Mouse (Mus musculus) retina, postnatal 7 days (tissue): Measurements from ENCODE around the gene Bmp7.

Experiments
- DNase-seq: peaks from one replicate; pipeline ENCODE4 v3.0.0-alpha.2; 2012; ENCODE audit warnings: low read depth, low spot score

Bmp7 gene

DNA sequence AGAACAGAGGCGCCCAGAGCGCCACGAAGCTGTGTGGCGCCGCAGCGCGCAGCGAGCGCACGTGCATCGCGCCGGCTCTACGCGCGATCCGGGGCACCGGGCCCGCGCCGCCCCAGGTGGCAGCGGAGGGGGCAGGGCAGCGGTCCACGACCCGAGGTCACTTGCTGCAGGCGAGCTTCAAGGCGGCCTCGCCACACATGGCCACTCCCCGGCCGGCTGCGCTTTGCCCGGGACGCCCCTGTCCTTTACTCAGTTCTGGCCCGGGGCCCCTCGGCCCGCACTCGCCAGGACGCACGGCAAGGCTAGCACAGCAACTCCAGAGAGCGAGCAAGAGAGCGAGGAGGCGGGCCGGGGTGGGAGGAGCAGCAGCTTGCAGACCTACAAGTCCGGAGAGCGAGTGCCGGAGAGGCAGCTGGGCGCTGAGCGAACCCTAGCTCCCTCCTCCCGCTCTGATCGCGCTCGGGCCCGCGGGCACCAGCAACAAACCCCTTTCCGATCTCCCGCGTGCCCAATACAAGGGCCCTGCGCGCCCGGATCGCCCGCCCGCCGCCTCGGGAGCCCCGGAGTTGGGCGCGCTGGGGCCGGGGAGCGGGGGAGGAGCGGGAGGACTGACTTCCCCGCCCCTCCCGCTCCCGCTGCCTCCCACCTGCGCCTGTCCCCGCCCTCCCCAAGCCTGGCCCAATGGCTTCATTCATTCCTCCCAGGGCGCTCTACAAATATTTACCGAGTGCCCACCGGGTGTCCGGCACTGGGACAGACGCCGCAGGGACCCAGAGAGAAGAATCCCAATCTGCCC, at the start of gene Bmp7:
Gene Bmp7 (minus strand): TSS at position 319 of the 796 bp plus-strand sequence.
- no peak for DNase-seq

GRCm38 (mm10) chr2:172982776-172983561, 42.8 kb upstream of the Bmp7 start:
- no peak for DNase-seq

DNA sequence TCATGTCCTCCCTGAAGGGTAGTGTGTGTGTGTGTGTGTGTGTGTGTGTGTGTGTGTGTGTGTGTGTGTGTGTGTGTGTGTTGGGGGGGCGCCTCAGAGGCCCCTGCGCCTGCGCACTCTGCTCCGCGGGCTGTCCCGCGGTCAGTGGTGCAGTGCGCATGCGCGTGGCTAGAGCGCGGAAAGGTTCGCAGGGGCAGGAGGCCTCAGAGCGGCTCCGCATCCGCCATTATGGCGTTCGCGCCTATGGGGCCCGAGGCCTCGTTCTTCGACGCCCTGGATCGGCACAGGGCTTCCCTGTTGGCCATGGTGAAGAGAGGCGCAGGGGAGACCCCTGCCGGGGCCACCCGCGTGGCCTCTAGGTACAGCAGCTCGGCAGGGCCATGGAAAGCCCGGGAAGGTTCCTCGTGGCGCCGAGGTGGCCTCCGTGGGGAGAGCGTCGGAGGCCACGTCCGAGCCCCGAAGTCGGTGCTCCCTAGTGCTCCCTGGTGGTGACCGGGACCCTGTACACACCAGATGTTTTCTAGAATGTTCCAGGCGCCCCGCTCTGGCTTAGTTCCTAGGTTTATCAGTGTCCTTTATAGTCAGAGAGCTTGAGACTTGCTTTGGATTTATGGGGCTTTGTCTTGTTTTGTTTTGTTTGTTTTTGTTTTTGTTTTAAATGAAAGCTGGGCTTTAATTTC, 39.7 kb upstream of the Bmp7 start:
- DNase-seq = no peak

GRCm38 (mm10) chr2:172978131-172978633, 38.1 kb upstream of the Bmp7 start:
- DNase-seq = no peak

DNA sequence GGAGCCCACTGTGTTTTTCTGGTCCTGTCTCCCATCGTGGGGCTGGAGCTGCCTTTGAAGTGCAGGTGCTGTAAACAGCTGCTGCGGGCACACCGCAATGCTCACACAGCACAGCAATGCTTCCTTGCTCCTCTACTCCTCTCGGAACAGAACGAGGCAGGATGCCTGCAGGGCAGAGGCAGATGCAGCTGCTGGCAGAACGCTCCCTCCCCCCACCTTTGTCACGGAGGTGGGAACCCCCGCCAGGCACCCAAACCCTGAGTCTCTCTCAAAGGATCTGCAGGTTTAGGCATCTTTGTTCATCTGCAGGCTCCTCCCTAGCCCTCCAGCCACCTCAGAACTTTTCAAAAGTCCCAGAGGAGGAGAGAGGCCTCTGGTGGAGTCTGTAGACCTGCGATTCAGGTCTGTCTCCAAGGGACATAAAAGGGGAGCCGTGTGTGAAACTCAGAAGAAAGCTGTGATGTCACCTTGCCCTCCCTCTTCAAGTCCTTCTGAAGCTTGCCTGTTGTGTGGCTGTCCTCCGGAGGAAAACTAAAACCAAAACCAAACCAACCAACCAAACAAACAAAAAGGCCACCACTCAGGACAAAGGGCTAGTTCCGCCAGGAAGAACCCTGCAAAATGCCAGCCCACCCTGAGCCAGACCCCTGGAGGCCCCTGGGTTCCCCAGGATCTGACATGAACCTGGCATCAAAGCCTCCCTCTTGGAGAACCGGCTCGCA, 37.4 kb upstream of the Bmp7 start, which contains the start of gene Spo11:
Gene Spo11 (plus strand): TSS at position 292 of the 722 bp plus-strand sequence.
- DNase-seq = no peak

- no peak for DNase-seq
Observed at GRCm38 (mm10) chr2:172976661-172977238, 36.6 kb upstream of the Bmp7 start.

DNA sequence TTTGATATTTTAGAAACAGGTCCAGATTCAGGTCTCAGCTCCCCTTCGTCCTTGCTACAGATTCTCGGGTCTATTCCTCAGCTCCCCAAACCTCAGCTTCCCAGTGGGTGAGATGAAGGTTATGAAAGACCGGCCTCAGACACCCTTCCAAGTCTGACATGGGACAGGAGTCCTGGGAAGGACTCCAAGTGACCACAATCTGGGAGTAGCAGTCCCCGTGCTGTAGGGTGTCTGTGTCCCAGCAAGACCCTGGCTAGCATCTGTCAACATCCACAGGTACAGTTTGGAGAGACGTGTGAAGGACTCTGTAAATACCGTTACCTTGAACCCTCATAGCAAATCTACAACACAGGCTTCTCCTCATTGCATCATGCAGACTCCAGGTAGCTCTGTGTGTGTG, 35.0 kb upstream of the Bmp7 start:
- no peak for DNase-seq

GRCm38 (mm10) chr2:172974701-172975100, 34.6 kb upstream of the Bmp7 start:
- no peak for DNase-seq

GRCm38 (mm10) chr2:172973806-172974565, 33.9 kb upstream of the Bmp7 start:
- DNase-seq = no peak

GRCm38 (mm10) chr2:172971865-172972264, 31.7 kb upstream of the Bmp7 start:
- no peak for DNase-seq

- DNase-seq = no peak
Observed at GRCm38 (mm10) chr2:172966480-172966879, 26.4 kb upstream of the Bmp7 start.

GRCm38 (mm10) chr2:172965249-172965648, 25.1 kb upstream of the Bmp7 start:
- no peak for DNase-seq

DNA sequence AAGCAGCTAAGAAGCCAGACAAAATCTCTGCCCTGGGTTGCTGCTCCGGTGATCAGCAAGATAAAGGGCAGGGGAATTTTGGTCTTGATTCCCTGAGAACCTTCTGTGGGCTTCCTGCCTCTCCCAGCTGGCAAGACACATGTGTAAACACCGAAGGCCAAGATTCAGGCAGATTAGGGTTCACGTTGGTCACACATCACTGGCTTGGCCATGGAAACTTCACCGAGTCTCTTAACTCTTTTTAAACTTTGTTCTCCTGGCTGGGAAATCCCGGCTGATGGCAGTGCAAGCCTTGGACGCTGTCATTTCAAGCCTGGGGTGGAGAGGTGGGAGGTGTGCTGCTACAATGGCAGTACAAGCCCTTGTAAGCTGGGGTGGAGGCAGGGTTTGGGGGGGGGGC, 21.1 kb upstream of the Bmp7 start:
- no peak for DNase-seq

GRCm38 (mm10) chr2:172960350-172960749, 20.2 kb upstream of the Bmp7 start:
- DNase-seq = no peak

DNA sequence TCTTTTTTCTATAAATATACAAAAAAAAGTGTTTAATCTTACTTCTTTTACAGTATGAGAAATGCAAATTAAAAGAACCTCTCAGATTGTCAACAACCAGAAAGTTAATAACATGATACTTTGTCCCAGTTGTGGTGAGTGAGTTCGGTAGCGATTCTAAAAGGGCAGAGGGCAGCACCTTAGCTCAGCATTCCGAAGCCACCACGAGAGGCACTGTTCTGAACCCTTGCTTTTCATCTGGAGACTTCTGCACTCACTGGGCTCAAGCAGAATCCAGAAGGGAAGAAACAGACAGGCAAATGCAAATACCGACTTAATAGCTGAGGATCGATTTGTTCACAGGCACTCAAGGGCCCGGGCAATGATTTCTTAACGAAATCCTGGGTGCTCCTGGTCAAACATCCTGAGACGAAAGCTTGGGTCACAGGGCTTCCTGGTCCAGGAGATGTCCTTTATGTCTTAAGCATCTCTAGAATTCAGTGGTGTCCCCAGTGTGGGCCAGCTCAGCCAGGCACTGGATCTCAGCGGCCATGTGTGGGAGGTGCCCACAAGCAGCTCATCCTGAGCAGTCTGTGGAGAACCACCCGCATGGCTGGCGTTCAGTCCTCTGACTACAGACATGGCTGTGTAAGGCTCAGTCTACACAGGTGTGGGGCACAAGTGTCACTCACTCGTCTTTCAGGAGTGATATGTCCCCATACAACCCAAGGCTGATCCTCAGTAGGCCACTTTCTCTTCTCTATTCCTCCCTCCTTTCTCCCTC, 19.1 kb upstream of the Bmp7 start:
- no peak for DNase-seq

DNA sequence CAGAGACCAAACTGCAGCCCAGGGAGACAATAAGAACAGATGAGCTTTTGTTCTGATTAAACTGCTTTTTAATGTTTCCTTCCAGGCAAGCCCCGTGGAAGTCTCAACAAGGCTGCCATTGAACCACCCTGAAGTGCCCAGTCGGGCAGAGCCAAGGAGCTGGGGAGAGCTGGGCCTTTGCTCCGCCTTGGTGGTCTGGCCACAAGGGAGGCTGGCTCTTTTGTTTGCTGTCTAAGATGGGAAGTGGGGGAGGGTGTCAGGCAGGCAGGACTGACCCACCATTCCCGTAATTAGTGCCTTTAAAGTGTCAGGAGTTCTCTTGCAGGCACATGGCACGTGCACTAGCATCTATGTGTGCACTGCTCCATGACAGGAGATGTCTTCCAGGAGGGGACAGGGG, 18.5 kb upstream of the Bmp7 start:
- DNase-seq = no peak

DNA sequence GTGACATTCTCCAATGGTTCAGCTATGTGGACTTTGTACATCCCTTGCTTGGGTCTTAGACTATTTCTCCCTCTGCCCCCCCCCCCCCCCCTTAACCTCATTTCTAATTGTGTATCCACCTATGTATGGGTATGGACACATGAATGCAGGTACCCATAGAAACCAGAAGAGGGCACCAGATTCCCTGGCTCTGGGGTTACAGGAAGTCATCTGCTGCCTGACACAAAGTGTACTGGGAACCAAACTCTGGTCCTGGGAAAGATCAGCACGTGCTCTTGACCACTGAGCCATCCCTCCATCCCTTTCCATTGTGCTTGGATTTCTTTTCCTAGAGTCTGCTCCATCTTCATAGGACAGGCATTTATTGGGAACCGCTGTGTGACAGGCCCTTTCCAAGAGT, 11.9 kb upstream of the Bmp7 start:
- DNase-seq = no peak

DNA sequence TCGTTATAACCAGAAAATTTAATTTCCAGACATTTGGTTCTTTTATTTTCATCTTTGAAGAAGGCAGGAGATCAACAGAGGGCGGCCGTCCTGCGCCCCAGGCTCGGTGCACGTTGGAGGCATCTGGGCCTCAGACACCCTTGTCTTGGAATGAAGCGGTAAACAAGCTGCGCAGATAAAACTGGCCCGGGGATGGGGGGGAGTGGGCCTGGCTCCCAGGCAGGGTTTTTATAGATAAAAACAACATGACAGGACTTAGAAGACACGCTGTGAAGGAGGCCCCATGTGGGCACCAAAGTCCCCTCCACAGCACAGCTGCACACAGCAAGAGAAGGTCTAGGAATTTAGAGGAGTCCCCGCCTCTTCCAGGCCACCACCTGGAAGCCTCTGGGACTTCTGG, 10.6 kb upstream of the Bmp7 start:
- DNase-seq = no peak

- DNase-seq = no peak
Observed at GRCm38 (mm10) chr2:172950119-172950676, 10.1 kb upstream of the Bmp7 start.
